Mouse (Mus musculus) heart, adult 2 months (tissue): ENCODE results near the gene Cd244a.

Experiments
- CTCF ChIP-seq: fragments of 200-600 bp; IDR thresholded peaks from 2 replicates; pipeline ENCODE4 v1.8.1; 2022; ENCODE audit warnings: antibody characterized with exemption, mild to moderate bottlenecking, moderate library complexity
- POLR2A ChIP-seq: fragments of 200-500 bp; IDR thresholded peaks from 2 replicates; pipeline ENCODE4 v1.6.1; 2011; ENCODE audit warnings: mild to moderate bottlenecking, low read depth, low read length, control low read depth; ENCODE audit not compliant: insufficient read depth

DNA sequence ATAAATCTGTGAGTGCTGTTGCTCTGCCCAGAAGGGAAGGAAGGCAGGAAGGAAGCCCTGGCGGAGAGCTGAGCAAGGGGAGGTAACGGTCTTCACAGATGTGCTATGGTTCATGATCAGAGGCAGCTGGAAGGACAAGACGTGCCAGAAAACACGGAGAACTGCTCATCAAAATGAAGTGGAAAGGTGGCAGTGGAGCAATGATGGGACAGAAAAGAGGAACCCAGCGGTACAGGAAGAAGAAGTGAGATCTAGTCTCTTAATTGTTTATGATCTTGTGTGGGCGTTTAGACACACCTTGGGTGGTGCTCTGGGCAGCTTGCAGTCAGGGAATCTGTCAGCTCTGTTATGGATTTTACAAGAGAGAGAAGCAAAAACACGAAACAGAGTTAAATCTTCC, 7.7 kb upstream of the Cd244a start:
- no peak for TF ChIP-seq CTCF
- no peak for TF ChIP-seq POLR2A
